Comparison of ENCODE assay signal across 17 mouse cellular contexts in the genomic region with DNA sequence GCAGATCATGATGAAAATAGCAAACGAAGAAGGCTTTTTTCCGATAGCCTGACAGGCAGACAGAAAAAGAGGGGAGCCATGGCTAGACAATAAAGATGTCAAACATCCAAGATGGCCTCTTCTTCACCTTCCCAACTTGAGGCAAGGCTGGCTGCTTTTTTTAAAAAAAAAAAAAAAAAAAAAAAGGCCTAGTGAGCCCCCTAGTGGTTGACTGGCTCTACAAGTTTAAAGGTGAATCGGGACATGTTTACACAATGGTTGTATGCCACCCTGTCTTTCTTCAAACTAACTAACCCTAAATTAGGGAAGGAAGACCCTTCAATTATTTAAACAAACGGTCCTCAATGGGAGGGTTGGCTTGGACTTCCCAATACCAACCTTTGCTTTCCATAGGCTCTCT.
DNase-seq lines count a peak whose midpoint lies in the region; ATAC-seq and TF ChIP-seq lines count a peak whose summit lies in the region.
"Had no signal": no experiment of that assay in that cellular context is flagged by ENCODE, and none has a peak within 500 bp of the region (broad histone marks: within the 10 kb centered on the region; RNA-seq: fewer than 3 reads in every experiment).

No protein-coding gene starts in this region.

- H3K9ac ChIP-seq in heart, embryonic 12.5 days = no peak overlapping the region
- H3K9ac ChIP-seq: forebrain, embryonic 15.5 days; heart, embryonic 13.5 days; liver, embryonic 14.5 days had no signal

- no peaks in the 10 kb centered on the region for H3K36me3 ChIP-seq in heart, embryonic 12.5 days
- H3K36me3 ChIP-seq: forebrain, embryonic 15.5 days; heart, embryonic 13.5 days; hindbrain, embryonic 10.5 days had no signal

- DNase-seq in layer of hippocampus, adult 2 months (ENCODE audit: low spot score in 2 of 2) = no peak
- no peak for DNase-seq in layer of hippocampus, postnatal 25 days (ENCODE audit: extremely low spot score in 1 of 2, low spot score in 1 of 2)
- peak; percentile 1 for DNase-seq in A20 (ENCODE audit: low read depth, low spot score)
- DNase-seq in ES-CJ7 (ENCODE audit: low read depth, low spot score) = peak; percentile 42
- DNase-seq in brain, embryonic 14.5 days (ENCODE audit: low read depth) = no peak
- no peak for DNase-seq in cerebellum, adult 18-20 months
- DNase-seq: adrenal gland, adult 8-10 months; cerebellum, postnatal 25 days; gastrocnemius, postnatal 36 days; thymus, postnatal 4 days had no signal

- H3K4me2 ChIP-seq in heart, embryonic 12.5 days = no peak overlapping the region
- H3K4me2 ChIP-seq: forebrain, embryonic 15.5 days; heart, embryonic 13.5 days had no signal

- H3K4me1 ChIP-seq in heart, embryonic 12.5 days (replicated peaks) = no peaks in the 10 kb centered on the region
- H3K4me1 ChIP-seq: heart, embryonic 13.5 days had no signal

- no peaks in the 10 kb centered on the region for H3K27me3 ChIP-seq in heart, embryonic 12.5 days (replicated peaks)
- H3K27me3 ChIP-seq: forebrain, embryonic 15.5 days; heart, embryonic 13.5 days had no signal

- TF ChIP-seq CTCF in layer of hippocampus, adult 2 months (conservative IDR thresholded peaks at IDR 0.05) = peak; percentile 66
- TF ChIP-seq CTCF in brain, embryonic 14.5 days (IDR thresholded peaks at IDR 0.05; ENCODE audit: borderline replicate concordance, extremely low read depth, insufficient read depth, insufficient read length) = peak; percentile 11; the same call in 1 of the 2 replicates

- TF ChIP-seq POLR2A in brain, embryonic 14.5 days (IDR thresholded peaks at IDR 0.05; ENCODE audit: borderline replicate concordance, extremely low read depth, insufficient read depth, insufficient read length, poor library complexity, severe bottlenecking) = no peak

- no peak for ATAC-seq in heart, embryonic 12.5 days (ENCODE audit: insufficient number of reproducible peaks, low FRiP score)
- no peak for ATAC-seq in megakaryocyte, adult 5-6 weeks (ENCODE audit: poor library complexity, severe bottlenecking)
- ATAC-seq: forebrain, embryonic 15.5 days had no signal

- H3K9me3 ChIP-seq in heart, embryonic 12.5 days (replicated peaks) = no peaks in the 10 kb centered on the region
- H3K9me3 ChIP-seq: forebrain, embryonic 15.5 days; heart, embryonic 13.5 days; hindbrain, embryonic 10.5 days had no signal

- no peak overlapping the region for H3K27ac ChIP-seq in layer of hippocampus, adult 2 months
- H3K27ac ChIP-seq in heart, embryonic 12.5 days (ENCODE audit: poor library complexity, severe bottlenecking) = no peak overlapping the region
- H3K27ac ChIP-seq: forebrain, embryonic 15.5 days; heart, embryonic 13.5 days; hindbrain, embryonic 10.5 days; liver, embryonic 14.5 days; macrophage had no signal

- WGBS in heart, embryonic 12.5 days = 71% methylated on average over 4 of the region's 4 CpGs

- no peak overlapping the region for H3K4me3 ChIP-seq in layer of hippocampus, adult 2 months
- H3K4me3 ChIP-seq in heart, embryonic 12.5 days = no peak overlapping the region
- H3K4me3 ChIP-seq: forebrain, embryonic 15.5 days; heart, embryonic 13.5 days; hindbrain, embryonic 10.5 days had no signal

Comparison
In these comparisons a context has a peak if more than half of its experiments do, and no peak if none do; other contexts are left out.
1. DNase-seq: peak in A20 (single experiment) and ES-CJ7 (single experiment); none in layer of hippocampus, adult 2 months (0 of 2), layer of hippocampus, postnatal 25 days (0 of 2), brain, embryonic 14.5 days (single experiment) and cerebellum, adult 18-20 months (0 of 2).